Mouse (Mus musculus) T-cell, adult 66 days (primary cell): ENCODE measurements around the gene Rnf212. TPM values are rescaled to one million over a fixed set of nuclear protein-coding genes. Genes with fewer than 3 reads are reported as not detected.

Experiments used
- total RNA-seq, 2 experiments: library from RNA; stranded (reverse); gene quantifications; 3 replicates in 1 of 2; 4 replicates in 1 of 2; pipeline ENCODE4 v1.2.4; 2023

The Rnf212 gene
- total RNA-seq: not detected

GRCm38 (mm10) chr5:108774630-108775306 is at the start of gene Rnf212:
Rnf212 (minus strand) TSS chr5:108774982.

GRCm38 (mm10) chr5:108808750-108809149 is 34.0 kb upstream of the Rnf212 start, which contains the start of gene Vmn2r8:
Vmn2r8 (minus strand) TSS chr5:108808850.

GRCm38 (mm10) chr5:108795263-108795662 is 20.5 kb upstream of the Rnf212 start, which contains the start of gene Tmed11:
Tmed11 (minus strand) TSS chr5:108795363.

GRCm38 (mm10) chr5:108692271-108692670 is 82.5 kb downstream of the Rnf212 start, which contains the start of gene Fgfrl1:
Fgfrl1 (plus strand) TSS chr5:108692382.

Other genes starting within 250 kb of the Rnf212 start
- gene Cplx1, start 225.0 kb downstream of the Rnf212 start, total RNA-seq: not detected
- 100 to 1,000 TPM; 167 to 182 TPM for gene Gak, start 145.2 kb downstream of the Rnf212 start, total RNA-seq
- gene Tmem175, start 145.2 kb downstream of the Rnf212 start, total RNA-seq: 10 to 100 TPM; 25.0 to 25.9 TPM
- 10 to 100 TPM; 28.5 to 32.1 TPM for gene Idua, start 114.7 kb downstream of the Rnf212 start, total RNA-seq
- 10 to 100 TPM; 39.3 to 43.8 TPM for gene Dgkq, start 105.3 kb downstream of the Rnf212 start, total RNA-seq
- not detected for gene Slc26a1, start 99.4 kb downstream of the Rnf212 start, total RNA-seq
- gene Fgfrl1, start 82.6 kb downstream of the Rnf212 start, total RNA-seq: 1 to 10 TPM; 3.7 to 6.3 TPM
- not detected for gene Tmed11, start 20.4 kb upstream of the Rnf212 start, total RNA-seq
- not detected for gene Vmn2r8, start 33.9 kb upstream of the Rnf212 start, total RNA-seq
- gene Vmn2r9, start 77.6 kb upstream of the Rnf212 start, total RNA-seq: not detected
- gene Vmn2r10, start 231.5 kb upstream of the Rnf212 start, total RNA-seq: not detected